Mouse (Mus musculus): ENCODE data around the gene Podn.

Gene Podn

GRCm38 (mm10) chr4:108045136-108046107 lies 50.8 kb downstream of the Podn start:
- DNase-seq (ENCODE audit: low spot score), result no peak

DNA sequence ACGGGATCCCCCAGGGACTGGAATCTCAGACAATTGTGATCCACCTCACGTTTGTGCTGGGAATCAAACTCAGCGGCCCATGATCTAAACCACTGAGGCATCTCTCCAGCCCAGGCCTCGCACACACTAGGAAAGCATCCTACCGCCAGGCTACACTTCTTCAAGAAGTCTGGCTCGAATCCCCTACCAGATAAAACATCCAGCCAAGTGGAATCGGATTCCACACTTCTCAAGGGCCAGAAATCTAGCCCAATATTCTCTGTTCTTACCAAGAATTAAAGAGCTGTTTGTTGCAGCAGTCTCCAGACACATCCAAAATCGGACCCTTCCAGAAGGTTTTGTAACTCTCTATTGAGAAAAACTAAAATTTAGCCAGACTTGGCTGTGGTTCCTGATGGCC lies 59.2 kb downstream of the Podn start:
- no peak for DNase-seq (ENCODE audit: low spot score)

DNA sequence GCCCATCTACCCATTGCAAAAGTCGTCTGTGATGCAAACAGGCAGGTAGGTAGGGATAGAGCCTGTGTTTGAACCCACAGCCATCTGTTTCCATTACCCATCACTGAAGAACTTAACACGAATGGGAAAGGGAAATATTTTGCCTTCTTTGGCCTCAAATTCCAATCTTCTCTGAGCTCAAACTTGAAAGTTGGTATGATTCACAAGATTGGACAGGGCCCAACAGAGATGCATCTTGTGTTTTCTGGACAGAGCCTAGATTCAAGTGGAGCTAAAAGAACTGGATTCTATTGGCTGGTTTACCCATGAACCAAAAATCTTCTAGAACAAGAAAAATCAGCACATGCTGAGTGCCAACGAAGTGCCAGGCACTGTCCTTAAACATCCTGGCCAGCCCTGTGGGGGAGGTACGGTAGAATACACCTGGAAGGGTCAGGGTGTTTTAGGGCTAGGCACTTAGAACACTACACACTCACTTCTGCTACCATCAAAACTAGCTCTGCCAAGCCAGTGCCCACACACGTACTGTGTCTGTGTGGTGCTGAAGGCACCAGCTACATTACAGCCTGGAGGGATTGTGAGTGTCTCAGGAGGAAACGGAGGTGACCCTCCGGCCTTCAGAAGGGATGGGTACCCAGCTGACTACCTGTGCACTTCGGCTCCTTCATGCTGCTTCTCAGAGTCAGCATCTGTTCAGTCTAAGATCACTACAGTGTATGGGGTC lies 63.0 kb downstream of the Podn start:
- DNase-seq (ENCODE audit: low spot score), result no peak

DNA sequence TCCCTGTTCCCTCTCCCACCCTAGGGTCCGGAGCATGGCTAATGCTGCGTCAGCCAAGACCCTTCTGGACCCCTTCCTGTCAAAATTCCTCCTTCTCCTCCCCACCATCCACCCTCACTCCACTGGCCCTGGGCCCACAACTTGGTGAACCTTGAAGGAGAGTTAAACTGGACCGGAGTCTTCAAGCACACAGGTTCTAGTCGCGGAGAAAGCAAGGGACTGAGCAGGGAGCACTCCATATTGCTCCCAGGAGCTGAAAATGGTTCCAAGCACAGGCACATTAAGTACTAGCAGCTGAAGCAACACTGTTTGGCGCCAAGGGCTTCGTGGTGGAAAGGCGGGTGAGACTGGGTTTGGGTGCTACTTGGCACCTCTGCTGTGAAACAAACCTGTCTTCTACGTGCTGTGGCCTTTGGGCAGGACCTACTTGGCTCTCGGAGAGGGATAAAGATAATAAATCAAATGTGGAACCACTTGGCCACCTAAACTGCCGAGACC lies 63.8 kb downstream of the Podn start:
- DNase-seq (ENCODE audit: low spot score), result no peak

GRCm38 (mm10) chr4:108031502-108032351 lies 64.5 kb downstream of the Podn start:
- peak; percentile 31 for DNase-seq (ENCODE audit: low spot score)

- DNase-seq (ENCODE audit: low spot score), result no peak
These were observed 65.2 kb downstream of the Podn start for GRCm38 (mm10) chr4:108030888-108031501.

- no peak for DNase-seq (ENCODE audit: low spot score)
These were observed 70.1 kb downstream of the Podn start for GRCm38 (mm10) chr4:108026193-108026592.

DNA sequence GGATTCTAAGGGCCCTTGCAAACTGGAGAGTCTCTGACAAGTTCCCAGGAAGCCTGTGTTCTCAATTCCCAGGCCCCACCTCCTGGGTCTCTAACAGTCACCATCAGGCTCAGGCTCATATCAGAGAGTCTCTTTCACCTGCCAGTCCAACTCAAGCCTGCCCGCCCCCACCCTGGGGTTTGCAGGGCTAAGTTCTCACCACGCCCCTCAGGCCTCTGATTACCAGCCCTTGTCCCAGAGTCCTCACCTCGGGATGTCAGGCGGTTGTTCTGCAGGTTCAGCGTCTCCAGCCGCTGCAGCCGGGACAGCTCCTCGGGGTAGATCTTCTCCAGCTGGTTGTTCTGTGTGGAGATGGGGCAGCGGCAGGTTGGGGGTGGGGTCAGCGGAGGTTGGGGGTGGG lies 71.0 kb downstream of the Podn start:
- no peak for DNase-seq (ENCODE audit: low spot score)

DNA sequence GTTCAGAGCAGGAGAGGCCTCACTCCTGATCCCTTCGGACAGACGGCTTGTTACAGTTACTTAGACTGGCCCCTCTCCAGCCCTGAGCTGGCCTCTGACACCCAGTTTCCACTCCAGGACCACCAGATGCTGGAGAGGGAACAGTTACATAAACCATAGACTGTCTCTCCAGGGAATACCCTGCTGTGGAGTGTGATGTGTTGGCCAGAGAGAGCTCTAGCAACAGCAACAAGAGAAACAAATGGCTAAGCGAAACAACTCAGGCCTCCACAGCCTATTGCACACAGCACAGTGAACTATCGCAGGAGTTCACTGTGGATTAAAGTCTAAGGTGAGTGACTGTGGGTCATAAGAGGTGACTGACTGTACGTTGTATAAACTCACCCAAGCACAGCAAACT lies 71.6 kb downstream of the Podn start:
- DNase-seq (ENCODE audit: low spot score), result no peak

GRCm38 (mm10) chr4:108023186-108023585 lies 73.1 kb downstream of the Podn start:
- DNase-seq (ENCODE audit: low spot score), result no peak

GRCm38 (mm10) chr4:108020178-108020577 lies 76.1 kb downstream of the Podn start:
- DNase-seq (ENCODE audit: low spot score), result no peak

DNA sequence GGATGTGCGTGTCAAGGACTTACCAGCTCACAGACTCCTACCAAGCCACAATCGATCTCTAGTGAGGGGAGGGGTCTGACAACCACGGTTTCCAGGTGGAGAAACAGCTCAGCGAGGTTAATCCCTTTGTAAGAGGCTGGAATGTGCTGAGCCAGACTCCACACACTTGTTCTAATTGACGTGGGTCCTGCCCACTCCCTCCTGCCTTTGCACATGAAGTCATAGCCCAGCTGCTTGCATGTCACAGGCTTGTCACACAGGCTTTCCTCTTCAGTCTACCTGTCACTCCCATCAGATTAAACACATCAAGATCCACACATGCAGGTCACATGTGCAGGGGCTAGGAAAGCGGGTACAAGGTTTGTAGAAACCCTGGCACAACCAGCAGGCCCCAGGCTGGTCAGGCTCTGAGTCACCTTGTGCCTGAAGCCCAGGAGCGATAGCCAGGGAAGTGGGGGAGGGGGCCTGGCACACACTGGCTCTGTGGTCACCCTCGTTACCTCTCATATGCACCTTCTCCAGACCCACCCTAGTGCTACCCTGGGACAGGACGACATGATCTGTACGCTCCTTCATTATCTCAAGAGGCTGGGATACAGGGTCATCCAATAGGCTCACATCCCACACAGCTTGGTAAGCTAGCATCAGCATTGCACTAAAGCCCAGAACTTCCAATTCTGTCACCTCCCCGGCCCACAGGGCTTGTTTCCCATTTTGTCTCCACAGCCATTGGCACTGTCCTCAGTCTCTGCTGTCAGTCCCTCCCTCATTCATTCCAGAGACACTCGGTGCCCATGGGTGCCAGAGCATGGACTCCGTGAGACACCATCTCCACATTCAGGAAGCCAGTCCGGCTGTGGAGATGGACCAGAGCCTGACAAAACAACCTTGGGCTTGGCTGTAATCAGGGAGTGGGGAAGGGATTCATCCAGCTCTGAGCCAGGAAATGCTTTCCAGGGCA lies 77.0 kb downstream of the Podn start:
- no peak for DNase-seq (ENCODE audit: low spot score)

DNA sequence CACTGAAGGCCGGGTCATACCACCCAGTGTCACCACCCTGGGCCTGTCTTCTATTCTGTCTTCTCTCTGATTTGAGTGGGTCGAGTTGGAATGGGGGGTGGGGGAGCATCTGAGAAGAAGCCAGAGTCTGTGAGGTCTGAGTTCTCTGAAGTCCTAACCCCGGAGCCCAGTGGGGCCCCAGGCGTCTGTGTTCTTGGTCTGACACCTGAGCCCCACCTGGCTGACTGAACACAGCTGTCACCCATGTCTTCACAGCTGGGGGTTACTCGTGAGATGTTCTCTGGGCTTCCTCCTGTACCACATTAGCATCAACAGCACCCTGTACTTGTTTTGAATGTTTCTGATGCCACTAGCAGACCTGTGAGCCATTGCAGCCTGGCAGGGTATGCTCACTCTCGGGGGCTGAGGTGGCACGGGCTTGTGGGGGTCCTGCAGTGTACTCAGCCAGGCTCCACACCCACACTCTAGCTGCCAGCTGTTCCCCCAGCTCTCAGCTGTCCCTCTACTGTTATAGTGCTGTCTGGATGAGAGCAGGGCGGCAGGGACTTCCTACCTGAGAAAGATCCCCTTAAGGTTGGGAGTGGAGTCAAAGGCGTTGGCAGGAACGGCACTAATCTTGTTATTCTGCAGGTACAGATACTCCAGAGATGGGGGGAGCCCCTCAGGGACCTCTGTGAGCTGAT lies 77.9 kb downstream of the Podn start:
- DNase-seq (ENCODE audit: low spot score), result no peak

GRCm38 (mm10) chr4:108017839-108018238 lies 78.4 kb downstream of the Podn start:
- no peak for DNase-seq (ENCODE audit: low spot score)

DNA sequence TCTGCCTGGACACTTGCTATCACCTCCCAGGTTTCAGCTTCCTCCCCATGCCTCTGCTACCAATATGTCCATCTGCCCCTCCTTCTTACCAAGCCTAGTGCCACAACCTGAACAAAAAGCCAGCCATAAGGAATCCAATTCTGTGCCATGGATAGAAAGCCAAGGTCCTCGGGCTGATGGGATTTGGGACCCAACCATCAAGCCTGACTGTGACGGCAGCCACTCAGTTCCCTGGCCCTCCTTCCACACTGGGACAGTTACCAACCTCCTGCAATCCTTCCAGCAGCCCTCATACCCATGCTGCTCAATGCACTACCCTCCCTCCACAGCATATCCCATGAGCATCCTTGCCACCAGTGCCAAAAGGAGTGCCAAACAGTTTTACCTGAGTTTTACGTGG lies 79.9 kb downstream of the Podn start:
- no peak for DNase-seq (ENCODE audit: low spot score)

DNA sequence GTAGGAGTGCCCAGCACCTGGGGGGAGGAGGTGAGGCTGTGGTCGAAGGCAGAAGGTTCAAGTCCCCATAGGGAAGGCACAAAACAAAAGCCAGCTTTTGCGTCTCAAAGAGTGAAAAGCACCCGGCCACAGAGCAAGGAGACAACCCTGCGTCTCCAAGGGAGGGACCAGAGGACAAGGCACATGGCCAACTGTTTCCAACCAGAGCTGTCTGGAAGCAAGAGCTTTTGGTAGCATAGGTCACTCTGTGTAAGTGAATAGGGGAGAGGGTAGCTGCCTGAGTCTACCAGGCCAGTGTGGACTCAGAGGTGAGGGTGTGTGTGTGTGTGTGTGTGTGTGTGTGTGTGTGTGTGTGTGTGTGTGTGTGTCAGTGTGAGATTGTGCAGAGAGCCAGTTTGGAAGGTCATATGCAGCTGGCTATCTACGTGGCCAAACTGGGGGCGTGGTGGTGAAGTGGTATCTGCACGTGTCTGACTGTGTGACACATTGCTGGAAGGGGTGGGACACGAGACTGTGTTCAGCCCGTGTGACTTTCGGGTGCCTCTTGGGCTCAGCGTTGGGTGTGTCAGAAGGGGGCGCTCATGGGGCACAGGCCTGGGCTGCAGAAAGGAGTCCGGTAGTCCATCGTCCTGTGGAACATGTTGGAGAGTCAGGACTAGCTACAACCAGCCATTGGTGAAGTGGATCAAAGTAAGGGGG lies 81.0 kb downstream of the Podn start:
- DNase-seq (ENCODE audit: low spot score), result no peak

- DNase-seq (ENCODE audit: low spot score), result no peak
These were observed 81.8 kb downstream of the Podn start for GRCm38 (mm10) chr4:108014466-108014865.

DNA sequence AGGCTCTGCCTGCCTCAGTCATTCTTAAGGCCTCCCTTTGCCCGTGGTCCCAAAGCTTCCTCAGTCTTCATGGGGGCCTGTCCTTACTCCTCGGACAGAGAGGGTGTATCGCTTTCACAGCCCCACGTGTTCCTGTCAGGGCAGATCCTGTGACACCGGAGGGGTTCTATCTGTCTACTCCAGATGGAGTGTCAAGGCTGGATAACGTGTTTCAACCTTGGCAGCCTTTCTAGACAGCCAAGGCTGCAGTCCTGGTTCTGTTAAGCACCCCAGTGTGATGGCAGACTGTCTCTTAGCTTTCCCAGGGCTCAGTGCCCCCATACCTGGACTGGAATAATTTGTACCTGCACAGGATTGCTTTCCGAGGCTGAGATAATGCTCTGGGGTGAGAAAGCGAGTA lies 87.7 kb downstream of the Podn start:
- DNase-seq (ENCODE audit: low spot score), result no peak

- DNase-seq (ENCODE audit: low spot score), result no peak
These were observed 88.6 kb downstream of the Podn start for GRCm38 (mm10) chr4:108007532-108008103.

Data from ovary, adult 18-20 months (tissue).